Mouse (Mus musculus) monocyte, adult 5-6 weeks (primary cell): ENCODE measurements around the gene Rnf130. TPM values are rescaled to one million over a fixed set of nuclear protein-coding genes. Genes with fewer than 3 reads are reported as not detected.

Experiments used
- ATAC-seq: fragments of 153-309, 156-312 bp; replicated peaks from 2 replicates; pipeline ENCODE4 v1.8.0; 2017; ENCODE audit warnings: mild to moderate bottlenecking; ENCODE audit not compliant: low TSS enrichment, insufficient number of reproducible peaks, severe bottlenecking, poor library complexity, low FRiP score
- total RNA-seq: library from RNA; stranded (forward); fragments of 200-1000, 200-491, 200-594 nt; gene quantifications from 3 replicates; pipeline ENCODE4 v1.2.3, GENCODE M21; 2017

Rnf130 gene
- total RNA-seq, 1 experiment from 2014 or later: 628 TPM

- ATAC-seq: peak; percentile 60; the same call in 1 of the 2 replicates
These were observed 83.7 kb downstream of the Rnf130 start for GRCm38 (mm10) chr11:50108823-50109244.

DNA sequence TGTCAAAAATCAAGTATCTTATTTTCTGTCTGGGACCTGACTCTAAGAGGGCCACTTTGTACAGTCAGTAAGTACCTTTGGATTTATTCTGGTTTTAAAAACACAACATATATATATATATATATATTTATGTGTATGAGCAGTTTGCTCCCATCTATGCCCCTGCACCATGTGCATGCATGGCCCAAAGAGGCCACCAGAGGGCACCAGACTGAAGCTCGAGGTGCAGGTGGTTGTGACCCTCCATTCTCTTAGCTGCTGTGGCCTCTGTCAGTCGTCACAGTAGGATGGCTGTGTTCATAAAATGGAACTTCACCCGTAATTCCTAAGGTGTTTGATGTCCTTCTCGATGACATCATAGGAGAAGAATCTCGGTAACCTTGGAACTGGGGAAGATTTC lies 89.2 kb downstream of the Rnf130 start:
- ATAC-seq: peak; percentile 93

- no peak for ATAC-seq
These were observed 97.5 kb downstream of the Rnf130 start for GRCm38 (mm10) chr11:50122631-50123081.

GRCm38 (mm10) chr11:50127781-50128180 lies 102.6 kb downstream of the Rnf130 start:
- ATAC-seq: no peak

GRCm38 (mm10) chr11:50130811-50131766 lies 105.9 kb downstream of the Rnf130 start, which contains the start of gene Tbc1d9b:
Gene Tbc1d9b, plus strand, starts transcription at chr11:50131396.
- peak; percentile 73 for ATAC-seq

GRCm38 (mm10) chr11:50131801-50132201 lies 106.7 kb downstream of the Rnf130 start:
- no peak for ATAC-seq

GRCm38 (mm10) chr11:50132265-50132664 lies 107.1 kb downstream of the Rnf130 start:
- no peak for ATAC-seq

- ATAC-seq: 0 out of 2 replicates have a peak, but pooled peaks have one; percentile 10
These were observed 109.2 kb downstream of the Rnf130 start for GRCm38 (mm10) chr11:50134136-50134859.

DNA sequence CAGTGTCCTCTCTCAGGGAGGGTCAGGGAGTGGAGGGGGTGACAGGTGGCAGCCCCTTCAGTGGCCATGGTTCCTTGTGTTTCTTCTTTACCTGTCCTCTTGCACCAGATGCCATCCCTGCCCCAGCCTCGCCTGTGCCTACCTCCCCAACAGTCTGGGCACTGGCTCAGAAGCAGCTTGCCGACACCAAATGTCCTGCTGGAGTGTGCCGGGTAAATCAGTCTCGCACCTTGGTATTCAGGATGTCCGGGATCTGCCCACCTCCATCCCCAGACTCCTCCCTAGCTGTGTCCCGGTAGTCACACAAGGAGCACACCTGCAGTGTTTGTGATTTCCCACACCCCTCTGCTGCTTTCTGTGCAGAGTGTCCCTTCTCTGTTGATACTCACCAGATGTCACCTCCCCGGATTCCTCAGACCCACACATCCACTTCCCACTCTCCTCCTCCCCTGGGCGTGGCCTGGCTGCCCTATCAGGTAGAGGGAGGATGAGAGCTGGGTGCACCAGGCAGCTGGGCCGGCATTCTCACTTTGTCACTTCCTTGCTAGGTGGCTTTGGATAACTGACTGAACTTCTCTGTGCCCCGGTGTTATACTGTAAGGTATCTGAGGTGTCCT lies 113.2 kb downstream of the Rnf130 start:
- no peak for ATAC-seq

DNA sequence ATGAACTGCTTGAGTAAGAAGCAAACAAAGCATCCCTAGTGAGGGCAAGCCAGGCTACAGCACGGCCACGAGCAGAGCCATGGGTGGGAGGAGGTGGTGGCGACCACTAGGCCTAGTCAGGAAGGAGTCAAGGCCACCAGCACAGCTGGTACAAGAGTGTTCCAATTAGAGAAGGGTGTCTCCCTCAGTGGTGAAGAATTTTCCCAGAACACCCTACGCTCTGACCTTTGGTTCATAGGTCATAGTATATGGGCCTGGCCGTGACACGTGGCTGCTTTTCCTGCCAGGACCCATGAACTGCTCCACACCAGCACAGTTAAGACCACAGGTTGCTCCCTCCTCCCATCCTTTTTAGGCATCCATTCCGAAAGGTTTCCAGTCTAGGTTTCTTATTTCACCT lies 114.4 kb downstream of the Rnf130 start:
- no peak for ATAC-seq

- no peak for ATAC-seq
These were observed 120.4 kb downstream of the Rnf130 start for GRCm38 (mm10) chr11:50145529-50145928.

GRCm38 (mm10) chr11:50146121-50146520 lies 121.0 kb downstream of the Rnf130 start:
- no peak for ATAC-seq

- ATAC-seq: no peak
These were observed 122.3 kb downstream of the Rnf130 start for GRCm38 (mm10) chr11:50147267-50147957.

DNA sequence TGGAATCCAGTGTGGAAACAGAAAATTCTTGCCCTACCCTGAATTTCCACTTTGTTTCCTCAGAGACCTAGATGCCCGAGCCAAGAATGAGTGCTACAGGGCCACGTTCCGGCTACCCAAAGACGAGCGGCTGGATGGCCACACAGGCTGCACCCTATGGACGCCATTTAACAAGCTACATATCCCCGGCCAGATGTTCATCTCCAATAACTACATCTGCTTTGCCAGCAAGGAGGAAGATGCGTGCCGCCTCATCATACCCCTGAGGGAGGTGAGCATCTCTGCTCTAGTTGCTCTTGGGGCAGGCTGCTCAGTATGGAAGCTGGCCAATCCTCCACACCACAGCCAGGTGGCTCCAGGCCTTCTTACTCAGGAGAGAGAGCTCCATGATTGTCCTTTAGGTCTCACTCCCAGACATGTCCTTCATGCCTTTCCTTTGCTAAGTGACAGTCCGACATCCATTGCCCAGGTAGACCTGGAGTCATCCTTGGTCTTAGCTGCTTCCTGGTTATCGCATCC lies 122.9 kb downstream of the Rnf130 start:
- ATAC-seq: no peak

GRCm38 (mm10) chr11:50149200-50149599 lies 124.1 kb downstream of the Rnf130 start:
- no peak for ATAC-seq

DNA sequence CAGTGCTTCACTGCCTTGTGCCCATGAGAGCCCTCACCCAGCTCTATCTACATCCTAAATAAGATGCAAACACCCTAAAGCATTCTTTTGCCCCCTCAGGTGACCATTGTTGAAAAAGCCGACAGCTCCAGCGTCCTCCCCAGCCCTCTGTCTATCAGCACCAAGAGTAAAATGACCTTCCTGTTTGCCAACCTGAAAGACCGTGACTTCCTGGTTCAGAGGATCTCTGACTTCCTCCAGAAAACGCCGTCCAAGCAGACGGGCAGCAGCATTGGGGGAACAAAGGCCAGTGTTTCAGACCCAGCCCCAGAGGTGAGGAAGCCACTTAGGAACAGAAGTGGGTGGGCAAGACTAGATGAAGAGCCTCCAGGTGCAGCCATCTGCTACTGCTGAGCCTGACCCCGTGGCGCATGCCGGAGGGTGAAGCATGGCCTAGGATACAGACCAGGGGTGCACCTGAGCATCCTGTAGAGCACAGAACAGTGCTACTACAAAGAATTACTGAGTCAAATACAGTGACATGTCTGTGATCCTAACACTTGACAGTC lies 124.5 kb downstream of the Rnf130 start:
- no peak for ATAC-seq

GRCm38 (mm10) chr11:50151374-50151773 lies 126.2 kb downstream of the Rnf130 start:
- ATAC-seq: no peak

- no peak for ATAC-seq
These were observed 129.0 kb downstream of the Rnf130 start for GRCm38 (mm10) chr11:50154166-50154565.
